Mouse (Mus musculus) intestine, embryonic 14.5 days (tissue): ENCODE results near the gene Crtac1. TPM values are rescaled to one million over a fixed set of nuclear protein-coding genes. Genes with fewer than 3 reads are reported as not detected.

Experiments used
- ATAC-seq: fragments of 200-750 bp; cut with Nextera tagmentation; replicated peaks from 2 replicates; pipeline ENCODE4 v1.8.0; 2017; ENCODE audit warnings: low read depth, moderate number of reproducible peaks, moderate TSS enrichment, moderate library complexity; ENCODE audit not compliant: low FRiP score, low TSS enrichment
- DNase-seq: peaks from one replicate; pipeline ENCODE4 v3.0.0-alpha.2; 2018; ENCODE audit warnings: low spot score
- H3K27ac ChIP-seq: fragments of 300-500 bp; sonication (generic); 2 replicates; pipeline ENCODE4 v1.5.1; 2014; ENCODE audit warnings: low read depth, mild to moderate bottlenecking, control low read depth
- H3K27me3 ChIP-seq: fragments of 300-500 bp; sonication (generic); replicated peaks from 2 replicates; pipeline ENCODE4 v1.6.1; 2014; ENCODE audit warnings: low read length, control low read depth; ENCODE audit not compliant: control insufficient read depth, insufficient read depth
- H3K36me3 ChIP-seq: fragments of 300-500 bp; sonication (generic); 2 replicates; pipeline ENCODE4 v1.6.1; 2014; ENCODE audit warnings: low read length, control low read depth; ENCODE audit not compliant: control insufficient read depth, insufficient read depth
- H3K4me1 ChIP-seq: fragments of 300-500 bp; sonication (generic); replicated peaks from 2 replicates; pipeline ENCODE4 v1.6.1; 2014; ENCODE audit warnings: low read length, control low read depth, mixed read lengths; ENCODE audit not compliant: control insufficient read depth, insufficient read depth
- H3K4me2 ChIP-seq: fragments of 300-500 bp; sonication (generic); 2 replicates; pipeline ENCODE4 v1.6.1; 2014; ENCODE audit warnings: low read length
- H3K4me3 ChIP-seq: fragments of 300-500 bp; sonication (generic); 2 replicates; pipeline ENCODE4 v1.5.1; 2014; ENCODE audit warnings: low read depth, low read length, control low read depth, mixed read lengths
- H3K9ac ChIP-seq: fragments of 300-500 bp; sonication (generic); 2 replicates; pipeline ENCODE4 v1.6.1; 2014; ENCODE audit warnings: mild to moderate bottlenecking, low read length
- H3K9me3 ChIP-seq: fragments of 300-500 bp; sonication (generic); 2 replicates; pipeline ENCODE4 v1.6.1; 2016; ENCODE audit warnings: low read length, control low read depth; ENCODE audit not compliant: control insufficient read depth
- WGBS: fragments of 180-500 bp; shearing (Covaris S2); extraction: QIAGEN DNeasy Blood & Tissue Kit; methylation state at CpG from one replicate; pipeline ENCODE4 v1.1.7; 2014; 5-methylcytosine and 5-hydroxymethylcytosine counted together
- polyA plus RNA-seq: library from polyadenylated mRNA; unstranded; fragments of >200 nt; fragmentation: Nextera tagmentation; extraction: Ambion mirVana; gene quantifications from 2 replicates; pipeline ENCODE4 v1.2.1, GENCODE M21; 2014

The Crtac1 gene
- polyA plus RNA-seq, 1 experiment from 2014 or later: 4.1 TPM

DNA sequence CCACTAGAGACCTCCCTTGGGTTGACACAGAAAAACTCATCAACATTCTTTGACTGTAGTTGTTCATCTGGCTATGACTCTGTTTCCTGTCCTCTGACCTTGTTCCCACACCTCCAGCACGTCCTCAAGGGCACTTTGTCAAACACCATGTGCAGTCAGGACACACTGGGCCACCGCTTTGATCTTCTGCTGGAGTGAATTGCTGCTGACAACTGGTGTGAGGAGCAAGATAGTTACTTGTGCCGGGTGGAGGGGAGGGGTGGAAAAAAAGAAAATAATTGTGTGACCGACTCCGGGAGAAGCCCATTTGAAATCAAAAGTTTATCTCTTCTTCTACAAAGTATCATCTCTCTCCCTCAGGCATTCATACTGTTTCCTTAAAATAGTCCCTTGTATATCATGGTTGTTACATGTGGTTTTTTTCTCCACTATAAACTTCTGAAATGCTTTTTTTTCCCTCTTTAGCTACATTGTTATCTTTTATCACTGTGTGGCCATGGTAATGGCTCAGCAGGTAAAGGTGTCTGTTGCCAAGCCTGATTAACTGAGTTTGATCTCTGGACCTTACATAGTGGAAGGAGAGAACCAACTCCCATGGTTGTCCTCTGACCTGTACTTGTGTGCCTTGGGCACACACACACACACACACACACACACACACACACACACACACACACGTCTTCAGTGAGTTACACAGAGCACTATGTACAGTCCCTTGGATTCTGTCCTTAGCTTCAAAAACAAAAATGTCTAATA lies 23.1 kb upstream of the Crtac1 start:
- no peak for ATAC-seq
- no peak overlapping the region for H3K4me2 ChIP-seq
- H3K4me1 ChIP-seq: no peaks in the 10 kb centered on the region
- no peak overlapping the region for H3K9ac ChIP-seq
- no peaks in the 10 kb centered on the region for H3K27me3 ChIP-seq
- no peaks in the 10 kb centered on the region for H3K9me3 ChIP-seq
- no peak for DNase-seq
- 54% methylated on average over 6 of the region's 6 CpGs for WGBS
- no peaks in the 10 kb centered on the region for H3K36me3 ChIP-seq
- no peak overlapping the region for H3K4me3 ChIP-seq
- H3K27ac ChIP-seq: no peak overlapping the region

DNA sequence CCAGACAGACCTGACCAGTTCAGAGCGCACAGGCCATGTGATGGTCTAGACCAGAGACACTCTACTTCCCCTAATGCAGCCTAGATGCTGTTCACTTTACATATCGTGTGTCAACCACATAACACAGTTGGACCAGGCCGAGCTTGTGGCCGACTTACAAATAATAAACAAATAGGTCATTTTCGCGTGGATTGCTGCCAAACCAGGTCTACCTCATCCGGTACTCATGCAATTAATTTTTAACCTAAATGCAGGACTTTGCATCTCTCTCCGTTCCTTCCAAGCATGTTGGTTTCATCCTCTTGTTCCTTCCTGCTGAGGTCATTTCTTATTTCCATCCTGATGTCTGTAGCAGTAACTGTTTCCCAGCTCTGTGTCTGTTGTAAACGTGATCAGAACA lies 22.4 kb upstream of the Crtac1 start:
- Histone ChIP-seq H3K36me3 (no peaks in the 10 kb centered on the region), H3K4me1 (no peaks in the 10 kb centered on the region), H3K27ac (no peak overlapping the region), H3K4me3 (no peak overlapping the region), H3K4me2 (no peak overlapping the region), H3K9me3 (no peaks in the 10 kb centered on the region), H3K9ac (no peak overlapping the region), H3K27me3 (no peaks in the 10 kb centered on the region)
- DNase-seq (no peak), ATAC-seq (no peak)
- 84% methylated on average over 9 of the region's 9 CpGs for WGBS

DNA sequence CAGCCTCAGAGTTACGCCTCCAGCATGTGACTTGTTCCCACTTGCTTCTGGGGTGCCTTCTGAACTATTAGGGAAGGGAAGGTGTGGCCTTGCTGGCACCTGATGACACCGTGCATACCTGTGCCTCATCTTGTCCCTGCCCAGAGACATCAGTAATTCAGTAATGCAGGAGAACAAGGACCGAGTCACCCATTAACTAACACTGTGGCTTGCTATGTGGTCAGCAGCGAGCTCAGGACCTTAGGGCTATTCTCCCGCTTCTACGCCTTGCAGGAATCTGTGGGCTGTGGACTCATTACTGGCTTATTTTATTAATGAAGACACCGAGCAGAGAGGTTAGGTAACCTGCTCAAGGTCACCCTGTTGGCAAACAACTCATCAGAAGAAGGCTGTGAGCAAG lies 21.0 kb upstream of the Crtac1 start:
- Histone ChIP-seq H3K9me3 (no peaks in the 10 kb centered on the region), H3K27ac (no peak overlapping the region), H3K9ac (no peak overlapping the region), H3K4me3 (no peak overlapping the region), H3K4me1 (no peaks in the 10 kb centered on the region), H3K36me3 (no peaks in the 10 kb centered on the region), H3K4me2 (no peak overlapping the region), H3K27me3 (no peaks in the 10 kb centered on the region)
- no peak for ATAC-seq
- DNase-seq: no peak
- 77% methylated on average over 7 of the region's 7 CpGs for WGBS

DNA sequence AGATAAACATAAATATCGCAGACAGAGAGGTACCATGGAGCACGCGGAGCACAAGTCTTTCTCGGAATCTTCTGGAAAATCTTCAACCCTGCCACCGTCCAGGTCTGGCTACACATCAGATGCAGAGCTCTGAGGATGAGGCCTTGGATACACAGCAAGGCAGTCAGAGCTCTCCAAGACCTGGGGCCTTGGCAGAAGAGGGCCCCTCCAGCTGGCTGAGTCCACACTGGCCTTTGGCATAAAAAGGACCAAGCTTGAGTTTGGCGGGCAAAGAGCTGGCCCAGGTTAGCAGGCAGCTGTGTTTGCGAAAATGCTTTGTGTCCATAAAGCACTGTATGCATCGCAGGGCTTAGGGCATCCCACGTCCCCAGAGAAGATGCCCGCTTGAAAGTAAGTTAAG lies 17.0 kb upstream of the Crtac1 start:
- H3K27ac ChIP-seq: no peak overlapping the region
- ATAC-seq (no peak), DNase-seq (no peak)
- no peaks in the 10 kb centered on the region for H3K4me1 ChIP-seq
- no peak overlapping the region for H3K4me3 ChIP-seq
- no peaks in the 10 kb centered on the region for H3K27me3 ChIP-seq
- H3K9me3 ChIP-seq: no peaks in the 10 kb centered on the region
- no peak overlapping the region for H3K9ac ChIP-seq
- WGBS: 91% methylated on average over 10 of the region's 10 CpGs
- no peaks in the 10 kb centered on the region for H3K36me3 ChIP-seq
- no peak overlapping the region for H3K4me2 ChIP-seq

DNA sequence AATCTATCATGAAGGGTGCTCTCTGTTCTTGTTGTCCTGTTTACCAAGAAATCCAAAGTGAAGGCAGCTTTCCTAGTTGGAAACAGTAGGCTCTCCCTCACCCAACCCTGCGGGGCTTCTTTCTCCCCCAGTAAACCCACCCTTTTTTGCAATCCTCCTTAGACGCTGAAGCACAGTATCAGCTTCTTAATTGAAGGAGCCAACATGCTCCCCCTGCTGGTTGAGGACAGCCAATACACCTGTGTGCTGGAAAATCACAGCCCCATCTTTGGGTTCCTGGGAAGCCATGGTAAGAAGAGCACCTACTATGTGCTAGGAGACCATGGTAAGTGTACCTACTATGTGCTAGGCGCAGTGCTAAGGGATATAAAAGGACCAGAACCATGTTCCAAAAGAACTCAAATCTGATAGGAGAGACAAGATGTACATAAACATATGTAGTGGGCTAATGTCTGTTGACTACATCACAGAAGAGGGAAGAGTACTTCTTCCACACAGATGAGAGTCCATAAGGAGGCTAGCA lies 12.4 kb upstream of the Crtac1 start:
- DNase-seq (peak; percentile 64), ATAC-seq (no peak)
- no peaks in the 10 kb centered on the region for H3K9me3 ChIP-seq
- no peaks in the 10 kb centered on the region for H3K36me3 ChIP-seq
- no peaks in the 10 kb centered on the region for H3K27me3 ChIP-seq
- H3K4me2 ChIP-seq: no peak overlapping the region
- no peak overlapping the region for H3K4me3 ChIP-seq
- no peak overlapping the region for H3K27ac ChIP-seq
- H3K4me1 ChIP-seq: no peaks in the 10 kb centered on the region
- no peak overlapping the region for H3K9ac ChIP-seq
- WGBS: 14% methylated on average over 3 of the region's 3 CpGs

DNA sequence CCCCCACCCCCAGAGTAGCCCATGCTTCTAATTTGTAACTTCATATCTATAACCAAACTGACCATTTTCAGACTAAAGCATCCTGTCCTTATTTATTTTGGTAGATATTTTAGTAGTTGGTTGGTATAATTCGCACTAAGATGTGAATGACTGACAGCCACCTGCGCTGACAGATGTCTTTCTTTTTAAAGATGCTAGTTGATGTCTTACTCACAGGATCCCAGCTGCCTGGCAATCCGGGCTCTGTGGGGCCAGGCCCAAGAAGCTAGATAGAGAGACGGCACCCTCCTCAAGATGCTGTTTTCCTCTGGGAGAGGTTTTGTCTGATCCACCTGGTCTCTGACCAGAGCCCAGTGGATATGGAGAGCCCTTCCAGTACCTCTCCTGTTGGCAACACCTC lies 11.7 kb upstream of the Crtac1 start:
- Histone ChIP-seq H3K27me3 (no peaks in the 10 kb centered on the region), H3K4me2 (no peak overlapping the region), H3K27ac (no peak overlapping the region), H3K4me3 (no peak overlapping the region), H3K9ac (no peak overlapping the region), H3K36me3 (no peaks in the 10 kb centered on the region), H3K4me1 (no peaks in the 10 kb centered on the region), H3K9me3 (no peaks in the 10 kb centered on the region)
- no peak for ATAC-seq
- WGBS: 78% methylated on average over 4 of the region's 4 CpGs
- no peak for DNase-seq

DNA sequence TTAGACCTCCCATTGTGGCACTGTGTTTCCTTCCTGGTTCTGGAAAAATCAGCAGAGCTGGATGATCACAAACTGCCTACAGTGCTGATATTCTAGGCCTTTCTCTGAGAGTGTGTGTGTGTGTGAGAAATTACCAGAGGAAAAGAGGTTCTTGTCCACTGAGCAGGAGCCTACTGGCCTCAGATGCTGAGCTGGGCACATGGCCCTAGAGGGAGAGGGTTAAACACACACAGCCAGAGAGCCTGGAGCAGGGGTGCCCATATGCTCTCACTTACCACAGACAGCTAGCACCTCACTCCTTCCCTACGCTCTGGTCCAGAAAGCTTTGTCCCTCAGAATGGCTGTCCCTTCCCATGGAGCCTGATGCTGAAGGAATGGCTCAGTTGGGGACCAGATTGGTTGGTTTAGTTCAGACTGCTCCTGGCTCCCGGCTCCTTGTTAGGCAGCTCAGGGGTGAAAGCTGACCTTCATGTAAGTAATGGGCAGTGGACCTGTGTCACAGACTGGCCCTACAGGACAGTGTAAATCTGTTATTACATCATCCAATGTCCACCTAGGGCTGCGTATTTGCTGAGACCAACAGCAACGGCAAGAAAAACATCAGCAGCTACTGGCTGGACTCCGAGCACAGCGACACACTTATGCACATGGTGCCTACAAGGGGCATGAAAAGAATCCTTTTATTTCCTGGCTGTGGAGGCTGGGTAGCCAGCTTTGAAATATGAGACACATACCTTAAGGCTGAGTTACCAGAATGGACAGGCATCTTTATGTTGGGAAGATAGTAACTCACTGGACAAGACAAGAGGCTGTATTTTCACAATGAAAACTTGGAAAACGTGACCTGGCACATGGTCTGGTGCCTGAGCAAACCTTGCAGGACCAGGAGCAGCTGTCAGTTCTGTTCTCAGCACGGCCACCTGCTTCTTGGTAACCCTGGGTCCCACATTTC lies 10.9 kb upstream of the Crtac1 start:
- H3K27ac ChIP-seq: no peak overlapping the region
- H3K4me1 ChIP-seq: no peaks in the 10 kb centered on the region
- no peak overlapping the region for H3K4me3 ChIP-seq
- DNase-seq (no peak), ATAC-seq (no peak)
- no peaks in the 10 kb centered on the region for H3K36me3 ChIP-seq
- no peak overlapping the region for H3K4me2 ChIP-seq
- H3K9ac ChIP-seq: no peak overlapping the region
- H3K9me3 ChIP-seq: no peaks in the 10 kb centered on the region
- H3K27me3 ChIP-seq: no peaks in the 10 kb centered on the region
- 49% methylated on average over 8 of the region's 8 CpGs for WGBS

DNA sequence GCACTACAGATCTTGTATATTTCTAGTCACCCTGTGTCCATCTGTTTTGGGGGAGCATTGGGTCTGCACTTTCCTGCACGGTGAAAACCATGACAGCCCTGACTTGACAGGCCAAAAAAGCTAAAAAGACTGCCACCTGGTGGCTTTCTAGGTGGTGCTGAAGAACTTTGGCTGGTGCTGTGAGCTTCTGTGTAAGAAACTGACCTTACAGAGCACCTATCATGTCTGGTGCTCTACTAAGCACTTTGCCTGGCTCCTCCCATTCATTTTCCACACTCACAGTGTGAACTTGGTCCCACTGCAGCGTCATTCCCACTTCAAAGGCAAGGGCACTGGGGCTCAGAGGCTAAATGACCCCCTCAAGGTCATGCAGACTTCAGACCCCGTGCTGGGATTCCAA lies 8.5 kb upstream of the Crtac1 start:
- Histone ChIP-seq H3K27ac (no peak overlapping the region), H3K27me3 (peaks cover 7% of the 10 kb centered on the region), H3K9me3 (no peaks in the 10 kb centered on the region), H3K4me1 (no peaks in the 10 kb centered on the region), H3K4me2 (no peak overlapping the region), H3K9ac (no peak overlapping the region), H3K4me3 (no peak overlapping the region), H3K36me3 (no peaks in the 10 kb centered on the region)
- 21% methylated on average over 3 of the region's 3 CpGs for WGBS
- DNase-seq: no peak
- ATAC-seq: no peak
